Mouse (Mus musculus) liver, embryonic 16.5 days (tissue): ENCODE data around the gene Artn. TPM values are rescaled to one million over a fixed set of nuclear protein-coding genes. Genes with fewer than 3 reads are reported as not detected.

Source experiments
- ATAC-seq: fragments of 200-750 bp; cut with Nextera tagmentation; 2 replicates; pipeline ENCODE4 v1.8.0; 2017; ENCODE audit warnings: low read depth, mild to moderate bottlenecking, moderate number of reproducible peaks, moderate library complexity
- H3K27ac ChIP-seq: fragments of 300-500 bp; sonication (generic); 2 replicates; pipeline ENCODE4 v1.5.1; 2014; ENCODE audit warnings: mild to moderate bottlenecking, low read length
- H3K27me3 ChIP-seq: fragments of 300-500 bp; sonication (generic); 2 replicates; pipeline ENCODE4 v1.6.1; 2014; ENCODE audit warnings: low read depth, low read length, mixed read lengths; ENCODE audit not compliant: control insufficient read depth, insufficient read depth
- H3K36me3 ChIP-seq: fragments of 300-500 bp; sonication (generic); 2 replicates; pipeline ENCODE4 v1.6.1; 2014; ENCODE audit warnings: mild to moderate bottlenecking; ENCODE audit not compliant: control insufficient read depth, insufficient read depth
- H3K4me1 ChIP-seq: fragments of 300-500 bp; sonication (generic); 2 replicates; pipeline ENCODE4 v1.6.1; 2014; ENCODE audit warnings: low read depth, low read length, mixed read lengths; ENCODE audit not compliant: control insufficient read depth
- H3K4me2 ChIP-seq: fragments of 300-500 bp; sonication (generic); 2 replicates; pipeline ENCODE4 v1.6.1; 2014; ENCODE audit warnings: low read depth, low read length, mixed read lengths
- H3K4me3 ChIP-seq: fragments of 300-500 bp; sonication (generic); 2 replicates; pipeline ENCODE4 v1.5.1; 2014; ENCODE audit warnings: low read depth, mild to moderate bottlenecking, low read length
- H3K9ac ChIP-seq: fragments of 300-500 bp; sonication (generic); 2 replicates; pipeline ENCODE4 v1.6.1; 2014; ENCODE audit warnings: low read depth, low read length
- H3K9me3 ChIP-seq: fragments of 300-500 bp; sonication (generic); replicated peaks from 2 replicates; pipeline ENCODE4 v1.6.1; 2016; ENCODE audit warnings: low read length; ENCODE audit not compliant: control insufficient read depth
- WGBS: fragments of 180-500 bp; shearing (Covaris S2); extraction: QIAGEN DNeasy Blood & Tissue Kit; methylation state at CpG from one replicate; pipeline ENCODE4 v1.1.7; 2014; ENCODE audit not compliant: insufficient replicate concordance; 5-methylcytosine and 5-hydroxymethylcytosine counted together
- polyA plus RNA-seq: library from polyadenylated mRNA; unstranded; fragments of >200 nt; fragmentation: Nextera tagmentation; extraction: Ambion mirVana; gene quantifications from 2 replicates; pipeline ENCODE4 v1.2.1, GENCODE M21; 2015

The Artn gene
- polyA plus RNA-seq, 1 experiment from 2014 or later: 2.2 TPM

DNA sequence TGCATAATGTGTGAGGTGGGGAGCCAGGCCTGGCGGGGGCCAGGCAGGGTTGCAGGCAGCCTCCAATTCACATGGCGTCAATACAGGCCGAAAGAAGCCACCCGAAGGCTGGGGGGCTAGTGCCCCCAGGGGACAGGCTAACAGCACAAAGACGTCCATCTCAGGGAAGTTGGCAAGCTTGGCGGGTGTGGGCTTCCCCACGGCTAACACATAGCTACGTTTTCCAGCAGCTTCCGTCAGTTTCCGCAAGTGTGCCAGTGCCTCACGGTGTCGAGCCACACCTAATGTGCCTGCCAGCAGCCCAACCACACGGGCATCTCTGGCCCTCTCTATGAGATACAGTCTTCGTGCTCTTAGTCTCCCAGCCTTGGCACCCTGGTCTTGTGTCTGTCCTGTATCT lies 39.5 kb downstream of the Artn start:
- no peak for ATAC-seq
- H3K4me1 ChIP-seq: peaks cover 22% of the 10 kb centered on the region
- H3K27ac ChIP-seq: no peak overlapping the region
- no peak overlapping the region for H3K4me2 ChIP-seq
- no peak overlapping the region for H3K4me3 ChIP-seq
- 86% methylated on average over 14 of the region's 14 CpGs for WGBS
- no peaks in the 10 kb centered on the region for H3K27me3 ChIP-seq
- H3K9ac ChIP-seq: no peak overlapping the region
- no peaks in the 10 kb centered on the region for H3K9me3 ChIP-seq
- peaks cover 8% of the 10 kb centered on the region for H3K36me3 ChIP-seq

DNA sequence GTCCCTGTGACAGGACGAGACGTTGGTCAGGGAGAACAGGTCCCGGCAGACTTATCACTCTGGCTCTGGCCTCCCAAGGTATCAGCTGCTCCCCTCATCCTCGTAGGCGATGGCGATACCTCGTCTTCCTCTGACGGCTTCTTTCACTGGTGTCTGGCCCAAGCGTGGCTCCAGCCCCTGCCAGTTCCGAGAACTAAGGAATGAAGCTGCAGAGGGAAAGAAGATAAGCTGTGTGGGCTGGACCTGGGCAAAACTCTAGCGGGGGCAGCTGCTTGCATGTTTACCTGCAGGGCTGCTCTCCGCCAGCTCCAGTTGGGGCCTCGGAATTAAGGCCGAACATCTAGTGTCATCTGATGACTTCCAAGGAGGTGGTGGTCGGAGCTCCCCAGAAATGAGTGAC lies 40.1 kb downstream of the Artn start:
- Histone ChIP-seq H3K27me3 (peaks cover 1% of the 10 kb centered on the region; the same call in 1 of the 2 replicates), H3K4me2 (no peak overlapping the region), H3K9ac (no peak overlapping the region), H3K27ac (no peak overlapping the region), H3K4me3 (no peak overlapping the region), H3K9me3 (no peaks in the 10 kb centered on the region), H3K36me3 (peaks cover 14% of the 10 kb centered on the region), H3K4me1 (peaks cover 22% of the 10 kb centered on the region)
- ATAC-seq: no peak
- 79% methylated on average over 15 of the region's 15 CpGs for WGBS

DNA sequence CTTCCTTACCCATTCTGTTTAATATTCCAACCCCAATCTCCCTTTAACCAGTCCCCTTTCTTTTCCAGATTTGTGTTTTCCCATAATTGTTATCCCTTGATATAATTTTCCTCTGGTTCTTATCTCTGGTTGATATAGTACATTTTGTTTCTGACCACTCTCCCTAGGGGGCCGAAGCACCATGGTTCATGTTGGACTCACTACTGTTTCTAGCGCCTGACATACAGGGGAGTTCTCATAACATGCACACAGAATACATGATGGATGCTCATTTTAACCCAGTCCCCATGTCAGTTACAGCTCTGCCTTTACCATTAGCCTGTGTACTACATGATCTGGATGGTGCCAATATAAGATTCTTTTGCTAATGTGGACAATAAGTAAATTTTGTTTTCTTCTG lies 41.6 kb downstream of the Artn start:
- H3K36me3 ChIP-seq: peaks cover 19% of the 10 kb centered on the region
- H3K4me3 ChIP-seq: no peak overlapping the region; the same call in 1 of the 2 replicates
- H3K9ac ChIP-seq: no peak overlapping the region
- no peak for ATAC-seq
- no peak overlapping the region for H3K27ac ChIP-seq
- peak overlapping the region; percentile 82 for H3K4me2 ChIP-seq
- peaks cover 32% of the 10 kb centered on the region for H3K4me1 ChIP-seq
- H3K27me3 ChIP-seq: peaks cover 17% of the 10 kb centered on the region
- H3K9me3 ChIP-seq: no peaks in the 10 kb centered on the region
- 60% methylated on average over 2 of the region's 2 CpGs for WGBS

DNA sequence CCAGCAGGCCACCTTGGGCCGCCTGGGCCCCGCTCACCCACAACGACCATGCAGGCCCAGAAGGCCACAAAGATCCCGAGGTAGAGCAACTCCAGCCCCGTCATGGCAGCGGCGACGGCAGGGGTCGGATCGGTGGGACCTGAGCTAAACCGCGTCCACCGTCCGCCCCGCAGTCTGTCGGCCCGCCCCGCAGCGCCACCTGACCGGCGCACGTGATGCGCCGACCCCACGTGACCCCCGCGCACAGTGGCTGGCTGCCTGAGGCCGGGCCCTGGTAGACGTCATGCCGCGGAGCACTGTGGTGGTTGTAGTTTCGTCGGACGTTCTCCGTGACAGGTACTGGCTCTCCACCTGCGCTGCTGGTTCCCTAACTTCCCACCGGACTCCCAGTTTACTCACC lies 42.4 kb downstream of the Artn start, which contains the start of gene Atp6v0b:
Atp6v0b (minus strand) TSS at position 201 of the 400 bp plus-strand sequence.
- peaks cover 24% of the 10 kb centered on the region for H3K27me3 ChIP-seq
- under 1% methylated on average over 37 of the region's 37 CpGs for WGBS
- H3K36me3 ChIP-seq: peaks cover 19% of the 10 kb centered on the region
- peak within 1 kb of the TSS; percentile 98 for H3K4me3 ChIP-seq
- ATAC-seq: peak; percentile 92
- no peaks in the 10 kb centered on the region for H3K9me3 ChIP-seq
- peak within 1 kb of the TSS; percentile 90 for H3K27ac ChIP-seq
- H3K4me2 ChIP-seq: peak within 1 kb of the TSS; percentile 82
- peak within 1 kb of the TSS; percentile 98 for H3K9ac ChIP-seq
- H3K4me1 ChIP-seq: peaks cover 35% of the 10 kb centered on the region

DNA sequence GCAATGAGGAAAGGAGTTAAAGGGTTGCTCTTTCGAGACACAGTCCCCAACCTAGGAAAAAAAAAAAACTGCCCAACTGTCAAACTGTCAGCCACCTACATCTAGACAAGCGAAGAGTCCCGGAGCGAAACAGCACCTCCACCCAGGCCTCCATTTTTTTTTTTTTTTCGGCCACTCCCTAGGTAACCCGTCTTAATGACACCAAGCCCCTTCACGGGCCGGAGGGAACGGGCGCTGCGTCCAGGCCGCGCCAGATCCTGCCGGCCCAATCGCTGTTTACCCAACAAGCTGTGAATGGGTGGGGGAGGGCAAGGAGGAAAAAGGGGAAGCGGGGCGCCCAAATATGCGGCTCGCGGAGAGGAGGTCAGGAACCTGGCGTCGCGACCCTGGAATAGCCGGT lies 42.9 kb downstream of the Artn start:
- H3K4me3 ChIP-seq: peak overlapping the region; percentile 98
- ATAC-seq: peak; percentile 44
- peaks cover 19% of the 10 kb centered on the region for H3K36me3 ChIP-seq
- no peaks in the 10 kb centered on the region for H3K9me3 ChIP-seq
- peak overlapping the region; percentile 90 for H3K27ac ChIP-seq
- under 1% methylated on average over 23 of the region's 24 CpGs for WGBS
- peaks cover 29% of the 10 kb centered on the region for H3K27me3 ChIP-seq
- peak overlapping the region; percentile 82 for H3K4me2 ChIP-seq
- peaks cover 33% of the 10 kb centered on the region for H3K4me1 ChIP-seq
- H3K9ac ChIP-seq: peak overlapping the region; percentile 98

DNA sequence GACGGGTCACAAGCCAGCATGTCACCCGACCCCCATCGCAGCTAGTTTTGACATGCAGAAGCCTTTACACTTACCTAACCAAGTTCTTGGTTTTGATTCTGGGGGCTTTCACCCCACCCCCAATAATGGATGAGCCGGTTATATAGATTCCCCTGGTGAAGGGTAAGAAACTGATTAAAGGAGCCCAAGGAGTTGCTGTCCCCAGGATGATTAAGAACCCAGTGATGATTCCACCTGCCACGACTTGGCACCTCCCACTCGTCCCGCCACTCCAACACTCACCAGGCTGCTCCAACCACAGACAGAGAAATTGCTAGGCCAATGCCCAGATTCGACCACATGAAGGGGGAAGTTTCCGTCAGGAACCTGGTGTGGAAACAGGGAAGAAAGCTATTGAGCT lies 43.6 kb downstream of the Artn start:
- peaks cover 36% of the 10 kb centered on the region for H3K27me3 ChIP-seq
- 68% methylated on average over 9 of the region's 9 CpGs for WGBS
- peaks cover 19% of the 10 kb centered on the region for H3K36me3 ChIP-seq
- H3K27ac ChIP-seq: peak overlapping the region; percentile 90; the same call in 1 of the 2 replicates
- peak overlapping the region; percentile 98 for H3K9ac ChIP-seq
- no peak for ATAC-seq
- peak overlapping the region; percentile 82 for H3K4me2 ChIP-seq
- peaks cover 29% of the 10 kb centered on the region for H3K4me1 ChIP-seq
- H3K9me3 ChIP-seq: no peaks in the 10 kb centered on the region
- peak overlapping the region; percentile 98 for H3K4me3 ChIP-seq

DNA sequence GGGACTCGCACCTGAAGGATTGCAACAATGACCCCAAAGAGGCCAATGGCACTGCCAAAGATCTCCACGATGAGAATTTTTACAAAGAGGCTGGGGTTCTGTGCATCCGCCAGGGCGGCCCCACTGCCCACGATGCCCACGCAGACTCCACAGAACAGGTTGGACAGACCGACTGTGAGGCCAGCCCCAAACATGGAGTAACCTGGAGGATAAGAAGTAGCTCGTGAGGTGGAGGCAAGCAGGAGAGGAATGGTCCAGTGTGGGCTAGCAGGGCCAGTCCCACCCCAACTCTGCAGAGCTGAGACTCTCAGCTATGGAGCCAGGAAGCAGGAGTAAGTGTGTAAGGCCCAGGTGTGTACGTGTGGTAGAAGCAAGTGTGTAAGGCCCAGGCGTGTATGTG lies 44.5 kb downstream of the Artn start:
- H3K27ac ChIP-seq: no peak overlapping the region
- no peak overlapping the region for H3K4me2 ChIP-seq
- H3K9ac ChIP-seq: no peak overlapping the region
- ATAC-seq: no peak
- H3K36me3 ChIP-seq: peaks cover 19% of the 10 kb centered on the region
- H3K9me3 ChIP-seq: no peaks in the 10 kb centered on the region
- WGBS: 85% methylated on average over 10 of the region's 10 CpGs
- H3K4me3 ChIP-seq: no peak overlapping the region
- H3K4me1 ChIP-seq: peaks cover 26% of the 10 kb centered on the region
- H3K27me3 ChIP-seq: peaks cover 44% of the 10 kb centered on the region

DNA sequence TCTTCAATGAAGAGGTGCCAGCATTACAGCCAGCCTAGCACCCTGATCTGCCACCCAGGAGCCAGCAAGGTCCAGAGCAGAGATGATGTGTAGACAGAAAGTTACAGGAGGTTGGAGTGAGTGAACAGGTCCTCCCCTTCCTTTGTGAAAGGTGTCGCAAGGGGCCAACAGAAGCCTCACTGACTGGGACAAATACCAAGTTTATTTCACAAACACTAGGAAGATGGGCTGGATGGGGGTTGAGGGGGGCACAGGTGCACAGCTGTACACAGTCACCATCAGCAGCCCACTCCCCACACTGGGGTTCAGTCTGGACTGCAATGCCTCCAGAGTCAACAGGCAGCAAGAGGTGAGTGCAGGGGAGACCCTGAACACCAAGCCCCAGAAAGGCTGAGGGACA lies 45.4 kb downstream of the Artn start:
- H3K27ac ChIP-seq: no peak overlapping the region
- no peak for ATAC-seq
- H3K4me3 ChIP-seq: no peak overlapping the region
- no peaks in the 10 kb centered on the region for H3K9me3 ChIP-seq
- H3K9ac ChIP-seq: no peak overlapping the region; the same call in 1 of the 2 replicates
- no peak overlapping the region for H3K4me2 ChIP-seq
- peaks cover 26% of the 10 kb centered on the region for H3K4me1 ChIP-seq
- H3K36me3 ChIP-seq: peaks cover 19% of the 10 kb centered on the region
- H3K27me3 ChIP-seq: peaks cover 47% of the 10 kb centered on the region
- WGBS: 75% methylated on average over 1 of the region's 1 CpGs

DNA sequence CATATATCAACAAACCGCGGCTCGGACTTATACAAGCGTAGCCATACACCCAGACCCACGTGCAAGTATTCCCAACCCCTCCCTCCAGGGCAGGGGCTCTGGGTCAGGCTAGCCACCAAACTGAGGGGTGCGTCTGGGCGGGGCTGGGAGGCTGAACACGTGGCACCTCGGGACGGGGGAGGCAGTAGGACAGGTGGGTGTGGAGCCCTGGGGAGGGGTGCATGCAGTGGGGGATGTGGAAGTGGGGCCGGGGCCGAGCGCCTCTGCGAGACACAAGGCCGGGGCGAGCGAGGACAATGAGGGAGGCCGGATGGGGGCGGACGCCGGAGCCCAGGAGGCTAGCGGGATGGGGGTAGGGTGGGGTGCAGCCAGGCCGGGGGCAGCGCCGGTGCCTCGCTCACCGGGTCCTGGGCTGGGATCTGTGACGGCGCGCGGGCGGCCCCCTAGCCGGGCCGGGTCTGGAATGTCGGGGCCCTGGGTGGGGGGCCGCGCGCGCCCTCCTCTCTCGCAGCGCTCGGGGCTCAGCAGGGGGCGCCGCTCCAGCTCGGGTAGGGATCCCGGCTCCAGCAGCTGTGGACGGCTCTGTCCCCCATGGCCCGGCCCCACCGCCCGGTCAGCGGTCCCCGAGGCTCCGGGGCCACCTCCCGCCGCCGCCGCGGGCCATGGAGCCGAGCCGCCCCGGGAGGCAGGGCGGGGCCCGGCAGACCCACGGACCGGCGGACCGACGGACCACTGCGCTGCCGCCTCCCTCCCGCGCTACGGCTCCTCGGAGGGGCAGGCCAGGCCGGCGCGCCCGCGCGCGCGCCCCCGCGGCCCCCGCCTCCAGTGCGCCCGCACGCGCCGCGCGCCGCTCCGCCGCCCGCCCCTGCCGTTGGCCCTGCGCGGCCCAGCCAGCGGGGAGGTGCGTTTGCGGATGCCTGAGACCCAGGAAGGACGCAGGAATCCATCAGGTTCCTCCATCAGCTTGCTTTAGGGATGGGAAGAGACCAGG lies 46.6 kb downstream of the Artn start, which contains the start of gene B4galt2:
B4galt2 (minus strand) TSS at position 787 of the 991 bp plus-strand sequence.
- H3K27ac ChIP-seq: no peak within 1 kb of the TSS
- peaks cover 19% of the 10 kb centered on the region for H3K36me3 ChIP-seq
- H3K4me2 ChIP-seq: peak within 1 kb of the TSS; percentile 73
- H3K9me3 ChIP-seq: no peaks in the 10 kb centered on the region
- ATAC-seq: no peak
- peaks cover 26% of the 10 kb centered on the region for H3K4me1 ChIP-seq
- H3K4me3 ChIP-seq: peak within 1 kb of the TSS; percentile 57
- peak within 1 kb of the TSS; percentile 61 for H3K9ac ChIP-seq
- H3K27me3 ChIP-seq: peaks cover 49% of the 10 kb centered on the region
- 2% methylated on average over 100 of the region's 103 CpGs for whole genome bisulfite sequencing
